Mouse (Mus musculus) neutrophil, adult 5-6 weeks (primary cell): ENCODE results near the gene D630003M21Rik. TPM values are rescaled to one million over a fixed set of nuclear protein-coding genes. Genes with fewer than 3 reads are reported as not detected.

ENCODE experiments used
- ATAC-seq: fragments of 151-379, 151-347 bp; 2 replicates; pipeline ENCODE4 v1.8.0; 2017; ENCODE audit warnings: mild to moderate bottlenecking, moderate TSS enrichment; ENCODE audit not compliant: insufficient number of reproducible peaks, poor library complexity, low FRiP score, severe bottlenecking; ENCODE audit errors: extremely low read depth
- total RNA-seq: library from RNA; stranded (forward); fragments of 200-1000 nt; gene quantifications from 2 replicates; pipeline ENCODE4 v1.2.3, GENCODE M21; 2017

The D630003M21Rik gene
- total RNA-seq, 1 experiment from 2014 or later, result not detected

GRCm38 (mm10) chr2:158176763-158177162, 52.3 kb downstream of the D630003M21Rik start:
- ATAC-seq, result no peak

DNA sequence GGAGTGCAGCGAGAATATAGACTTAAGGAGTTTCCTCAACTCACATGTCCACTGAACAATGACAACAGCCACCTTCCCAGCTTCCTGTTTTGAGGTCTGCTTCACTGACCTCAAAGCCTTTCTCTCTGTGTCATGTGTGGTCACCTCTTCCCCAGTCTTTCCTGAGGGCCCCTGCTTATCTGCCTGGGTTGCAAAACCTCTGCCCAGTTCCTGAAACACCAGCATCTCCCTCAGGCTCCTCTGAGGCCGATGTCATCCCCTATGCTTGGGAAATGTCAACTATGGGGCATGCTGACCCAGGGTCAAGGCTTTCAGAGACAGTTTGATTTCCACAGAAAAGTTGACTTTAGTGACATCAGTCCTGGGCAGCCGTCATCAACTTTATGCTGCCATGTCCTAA, 53.6 kb downstream of the D630003M21Rik start:
- ATAC-seq, result peak; percentile 81

- ATAC-seq, result peak; percentile 34
These were observed 54.1 kb downstream of the D630003M21Rik start for GRCm38 (mm10) chr2:158174958-158175357.

DNA sequence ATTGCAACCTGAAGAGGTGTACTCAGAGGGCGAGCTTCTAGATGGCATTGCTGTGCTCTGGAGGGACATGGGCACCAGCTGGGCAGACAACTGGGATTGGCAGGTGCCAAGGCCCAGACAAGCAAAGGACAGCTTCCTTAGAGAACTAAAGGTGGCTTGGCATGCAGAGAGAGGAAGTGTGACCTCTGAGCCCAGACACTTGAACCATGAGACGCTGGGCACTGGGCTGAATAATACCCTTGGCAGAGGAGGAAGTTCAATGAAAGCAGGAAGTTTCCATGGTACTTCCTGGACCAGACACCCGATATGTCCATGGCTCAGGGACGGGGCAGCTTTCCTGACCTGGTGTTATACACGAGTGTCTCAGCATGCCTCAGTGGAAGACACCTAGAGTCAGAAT, 54.6 kb downstream of the D630003M21Rik start:
- peak; percentile 37 for ATAC-seq

DNA sequence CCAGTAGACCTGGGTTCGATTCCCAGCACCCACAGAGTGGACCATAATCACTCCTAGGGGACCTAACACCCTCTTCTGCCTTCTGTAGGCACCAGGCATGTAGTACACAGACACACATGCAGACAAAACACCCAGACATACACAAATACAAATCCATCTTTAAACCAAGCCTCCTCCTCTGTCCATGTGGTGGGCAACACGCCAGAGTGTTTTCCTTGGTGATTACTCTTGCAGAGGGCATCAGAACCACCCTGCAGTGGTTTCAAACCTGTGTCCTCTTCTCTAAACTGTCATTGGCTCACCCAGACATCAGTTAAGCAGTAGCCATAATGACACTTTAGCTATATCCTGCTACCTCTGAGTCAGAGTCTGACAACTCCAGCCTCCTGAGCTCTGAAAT, 58.6 kb downstream of the D630003M21Rik start:
- ATAC-seq, result no peak

GRCm38 (mm10) chr2:158169771-158170170, 59.3 kb downstream of the D630003M21Rik start:
- no peak for ATAC-seq

GRCm38 (mm10) chr2:158169351-158169750, 59.7 kb downstream of the D630003M21Rik start:
- no peak for ATAC-seq

GRCm38 (mm10) chr2:158168741-158169211, 60.2 kb downstream of the D630003M21Rik start:
- ATAC-seq, result no peak

DNA sequence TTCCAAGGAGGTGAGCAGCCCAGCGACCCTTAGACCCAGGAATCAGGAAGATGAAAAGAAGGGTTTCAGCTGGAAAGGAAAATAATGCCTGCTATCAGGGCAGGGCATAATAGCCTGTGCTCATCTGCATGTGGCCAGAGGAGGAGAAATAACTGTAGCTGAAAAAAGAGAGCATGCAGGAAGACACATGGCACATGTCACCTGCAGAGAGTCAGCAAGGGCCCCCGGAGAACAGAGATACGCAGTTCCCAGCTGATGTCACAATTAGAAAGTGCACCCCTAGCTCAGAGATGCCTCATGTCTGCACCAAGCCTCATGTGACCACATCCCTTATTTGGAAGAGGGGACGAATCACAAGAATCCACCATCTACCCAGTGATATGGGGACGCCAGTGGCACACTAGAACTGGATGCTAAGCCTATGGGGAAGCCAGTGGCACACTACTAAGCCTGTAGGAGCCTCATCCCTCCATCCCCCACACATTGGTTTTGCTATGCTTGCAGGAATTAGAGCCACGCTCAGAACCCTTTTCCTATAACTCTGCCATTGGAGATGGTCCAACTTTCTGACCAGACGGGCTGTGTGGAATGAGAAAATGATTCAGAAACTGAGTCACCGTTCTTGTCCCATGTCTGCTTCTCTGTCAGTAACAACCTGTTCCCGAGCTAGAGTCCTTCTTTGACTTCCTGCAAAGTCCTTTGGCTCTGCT, 61.4 kb downstream of the D630003M21Rik start:
- ATAC-seq, result no peak

DNA sequence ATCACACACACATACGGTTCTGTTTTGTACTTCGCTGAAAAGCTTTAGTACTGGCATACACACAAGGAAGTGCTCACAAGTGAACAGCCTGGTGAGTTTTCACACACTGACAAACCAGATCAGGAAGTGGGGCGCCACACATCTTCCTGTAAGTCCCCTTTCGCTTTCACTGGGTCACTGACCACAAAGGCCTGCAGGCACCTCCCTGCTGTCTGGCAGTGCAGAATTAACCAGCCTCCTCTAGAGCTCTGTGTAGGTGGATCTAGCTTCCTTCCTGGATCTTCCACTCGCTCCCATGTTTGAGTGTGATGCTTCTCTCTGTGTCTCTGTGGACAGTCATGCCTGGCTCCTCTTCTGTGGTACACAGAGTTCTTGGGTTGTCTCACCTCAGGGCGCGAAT, 62.4 kb downstream of the D630003M21Rik start:
- peak; percentile 95 for ATAC-seq

DNA sequence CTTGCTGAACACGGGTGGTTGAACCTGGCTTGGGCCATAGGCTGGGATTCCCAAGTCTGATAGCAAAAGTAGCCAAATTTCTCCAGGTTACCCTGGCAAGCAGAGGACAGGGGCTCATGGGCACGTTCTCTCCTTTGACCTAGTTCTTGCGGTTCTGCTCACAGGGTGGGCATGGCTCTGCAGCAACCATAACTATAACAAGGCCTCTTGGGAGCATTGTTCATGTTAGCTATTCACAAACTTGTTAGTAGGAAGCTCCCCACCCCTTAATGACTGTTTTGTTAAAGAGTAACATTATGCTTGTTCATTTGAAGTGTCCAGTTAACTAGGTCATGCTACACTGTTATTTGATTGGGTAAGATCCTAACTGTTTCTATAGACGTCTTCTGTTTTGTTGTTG, 63.2 kb downstream of the D630003M21Rik start:
- no peak for ATAC-seq

DNA sequence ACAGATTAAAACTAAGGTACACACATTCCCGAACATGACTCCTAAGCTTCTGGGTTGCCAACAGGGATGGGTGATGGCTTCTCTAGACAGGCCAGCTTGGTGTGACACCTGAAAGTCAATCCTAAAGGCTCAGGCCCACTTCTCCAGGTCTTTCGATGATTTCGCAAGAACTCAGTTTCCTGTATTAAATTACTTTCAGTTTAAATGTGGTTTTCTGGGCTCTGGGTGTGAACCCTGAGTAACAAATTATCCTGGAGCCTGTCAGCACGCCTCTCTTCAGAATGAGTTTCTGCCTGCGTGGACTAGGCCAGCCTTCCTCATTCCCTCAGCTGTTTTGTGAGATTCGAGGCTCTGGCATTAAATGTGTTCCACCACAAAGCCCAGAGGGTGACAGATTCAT, 66.0 kb downstream of the D630003M21Rik start:
- ATAC-seq, result no peak

- no peak for ATAC-seq
These were observed 67.3 kb downstream of the D630003M21Rik start for GRCm38 (mm10) chr2:158161761-158162160.

GRCm38 (mm10) chr2:158159376-158160235, 69.4 kb downstream of the D630003M21Rik start:
- peak; percentile 88 for ATAC-seq

- ATAC-seq, result no peak
These were observed 71.4 kb downstream of the D630003M21Rik start for GRCm38 (mm10) chr2:158157654-158158053.

- no peak for ATAC-seq
These were observed 72.5 kb downstream of the D630003M21Rik start for GRCm38 (mm10) chr2:158156487-158156886.

- ATAC-seq, result no peak
These were observed 73.4 kb downstream of the D630003M21Rik start for GRCm38 (mm10) chr2:158155615-158156014.

DNA sequence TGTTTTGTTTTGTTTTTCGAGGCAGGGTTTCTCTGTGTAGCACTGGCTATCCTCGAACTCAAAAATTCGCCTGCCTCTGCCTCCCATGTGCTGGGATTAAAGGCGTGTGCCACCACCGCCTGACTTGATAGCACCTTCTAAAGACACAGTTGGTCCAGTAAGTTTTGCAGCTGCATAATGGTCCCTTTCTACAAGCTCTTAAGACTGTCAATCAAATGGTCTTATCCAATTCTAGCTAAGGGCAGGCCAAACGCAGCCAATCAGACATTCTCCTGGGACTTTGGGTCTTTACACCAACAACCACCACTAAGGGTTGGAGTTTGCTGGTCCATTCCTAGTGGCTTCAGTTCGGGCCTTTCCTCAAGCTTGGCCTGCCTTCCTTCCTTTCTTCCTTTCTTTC, 73.9 kb downstream of the D630003M21Rik start:
- ATAC-seq, result no peak

DNA sequence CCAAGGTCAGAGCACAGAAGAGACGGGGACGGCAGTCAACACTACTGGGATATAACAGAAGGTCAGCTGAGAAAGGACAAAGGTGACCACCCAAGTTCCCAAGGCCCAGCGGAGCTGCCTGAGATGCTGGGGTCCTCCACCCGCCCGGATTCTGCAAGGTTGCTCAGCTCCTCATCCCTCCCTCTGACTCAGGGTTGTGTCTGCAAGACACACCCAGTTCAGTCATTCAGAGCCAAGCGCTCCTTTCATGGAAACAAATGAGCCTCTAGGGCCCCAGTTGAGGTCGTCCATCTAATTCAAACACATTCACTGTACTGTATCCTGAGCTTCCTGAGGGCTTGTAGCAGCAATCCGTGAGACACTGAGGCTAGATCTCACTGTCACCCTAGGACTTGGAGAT, 74.4 kb downstream of the D630003M21Rik start:
- no peak for ATAC-seq
